Mouse (Mus musculus): ENCODE data around the gene Arrdc1. TPM values are rescaled to one million over a fixed set of nuclear protein-coding genes. Genes with fewer than 3 reads are reported as not detected.
"Not testable (repeated sequence)": the region's sequence is repeated elsewhere in the genome, so short reads cannot be mapped to it uniquely, and the experiment has no call there.

The Arrdc1 gene
- polyA plus RNA-seq, 1 experiment from 2014 or later, result 90.2 TPM

- Histone ChIP-seq H3K4me3 (replicated peaks) (peak within 1 kb of the TSS; percentile 87), H3K4me1 (0 out of 2 replicates have a peak, but pooled peaks cover 10% of the 10 kb centered on the region), H3K27me3 (replicated peaks) (no peaks in the 10 kb centered on the region), H3K9ac (peak within 1 kb of the TSS; percentile 88), H3K4me2 (peak within 1 kb of the TSS; percentile 82), H3K9me3 (no peaks in the 10 kb centered on the region), H3K36me3 (peaks cover 22% of the 10 kb centered on the region), H3K27ac (peak within 1 kb of the TSS; percentile 36; the same call in 1 of the 2 replicates)
- peak; percentile 99 for ATAC-seq (ENCODE audit: insufficient read depth, low FRiP score, low read depth)
- WGBS, result under 1% methylated on average over 101 of the region's 108 CpGs
Observed at GRCm38 (mm10) chr2:24949421-24950188, 14.6 kb upstream of the Arrdc1 start, which contains the start of gene Zmynd19. Gene Zmynd19, plus strand, starts transcription at chr2:24949792.

GRCm38 (mm10) chr2:24944304-24944703 lies 9.3 kb upstream of the Arrdc1 start:
- H3K4me1 ChIP-seq; ATAC-seq (ENCODE audit: insufficient read depth, low FRiP score, low read depth); H3K36me3 ChIP-seq; H3K27me3 ChIP-seq (replicated peaks); H3K4me3 ChIP-seq (replicated peaks); H3K27ac ChIP-seq; H3K4me2 ChIP-seq; H3K9me3 ChIP-seq; H3K9ac ChIP-seq: not testable (repeated sequence)
- 32% methylated on average over 2 of the region's 2 CpGs for WGBS

DNA sequence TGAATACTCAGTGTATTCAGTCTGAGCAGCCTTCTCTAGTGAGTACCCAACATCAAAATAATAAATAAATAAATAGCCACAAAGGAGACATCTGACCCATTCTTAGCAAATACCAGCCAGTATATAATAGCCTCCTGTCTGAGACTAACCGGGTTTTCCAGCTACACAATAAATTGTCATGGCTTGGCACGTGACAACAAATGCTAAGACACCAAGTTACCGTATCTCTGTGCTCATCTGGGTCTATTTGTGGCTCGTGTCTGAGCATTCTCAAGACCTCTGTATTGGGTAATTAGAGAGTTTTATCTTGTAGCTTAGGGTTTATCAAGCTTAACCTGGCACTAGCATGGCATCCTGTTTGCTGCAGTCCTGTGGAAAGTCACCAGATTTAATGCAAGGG lies 7.0 kb upstream of the Arrdc1 start:
- Histone ChIP-seq H3K9ac (no peak overlapping the region), H3K4me3 (replicated peaks) (no peak overlapping the region), H3K4me2 (no peak overlapping the region), H3K36me3 (no peaks in the 10 kb centered on the region), H3K9me3 (no peaks in the 10 kb centered on the region), H3K27me3 (replicated peaks) (no peaks in the 10 kb centered on the region), H3K4me1 (no peaks in the 10 kb centered on the region), H3K27ac (no peak overlapping the region)
- 64% methylated on average over 4 of the region's 4 CpGs for WGBS
- no peak for ATAC-seq (ENCODE audit: insufficient read depth, low FRiP score, low read depth)

DNA sequence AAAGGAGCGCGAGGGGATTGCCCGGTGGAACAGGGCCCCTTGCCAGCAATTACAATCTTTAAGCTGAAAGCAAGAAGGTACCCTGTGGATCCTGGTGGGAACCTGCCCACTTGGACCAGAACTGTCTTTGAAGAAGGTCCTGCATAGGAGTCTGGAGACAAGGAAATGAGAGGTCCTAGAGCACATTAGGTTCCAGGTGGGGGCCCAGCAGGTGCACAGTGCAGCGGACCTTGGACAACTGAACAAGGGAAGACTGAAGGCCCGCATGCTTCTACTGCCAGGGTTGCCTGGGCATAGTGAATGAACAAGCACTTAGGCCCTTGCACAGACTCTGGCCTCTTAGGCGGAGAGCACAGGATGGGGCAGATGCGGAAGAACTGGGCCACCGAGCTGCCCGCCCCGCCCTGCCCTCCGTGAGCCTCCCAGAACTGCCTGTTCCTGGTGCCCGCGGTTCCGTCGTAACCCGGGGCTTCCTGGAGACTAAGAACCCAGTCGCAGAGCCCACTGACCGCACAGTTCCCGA lies 550 bp downstream of the Arrdc1 start:
- no peaks in the 10 kb centered on the region for H3K27me3 ChIP-seq (replicated peaks)
- no peaks in the 10 kb centered on the region for H3K9me3 ChIP-seq
- no peaks in the 10 kb centered on the region for H3K36me3 ChIP-seq
- peak overlapping the region; percentile 87 for H3K27ac ChIP-seq
- H3K4me1 ChIP-seq, result peaks cover 10% of the 10 kb centered on the region; the same call in 1 of the 2 replicates
- H3K4me3 ChIP-seq (replicated peaks), result peak overlapping the region; percentile 57
- H3K4me2 ChIP-seq, result peak overlapping the region; percentile 86
- ATAC-seq (ENCODE audit: insufficient read depth, low FRiP score, low read depth), result peak; percentile 69
- H3K9ac ChIP-seq, result peak overlapping the region; percentile 39
- 4% methylated on average over 19 of the region's 19 CpGs for WGBS

DNA sequence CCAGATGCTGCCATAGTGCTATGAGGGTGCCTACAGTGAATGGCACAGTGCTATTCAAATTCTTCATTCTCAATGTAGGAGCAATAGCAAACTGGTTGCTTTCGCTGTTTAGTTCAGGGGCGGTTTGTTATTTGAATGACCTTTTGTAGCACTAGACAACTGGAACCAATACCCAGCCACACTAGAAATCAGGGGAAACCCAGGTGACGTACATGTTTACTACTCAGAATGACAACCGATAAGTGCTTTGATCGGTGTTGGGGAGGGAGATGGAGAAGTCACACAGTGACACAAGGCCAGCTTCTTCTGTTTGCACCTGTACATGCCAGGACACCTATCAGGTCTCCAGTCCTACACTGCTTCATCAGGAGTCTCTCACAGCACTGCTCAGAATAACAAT lies 5.5 kb downstream of the Arrdc1 start:
- H3K4me3 ChIP-seq (replicated peaks), result no peak overlapping the region
- 0 out of 2 replicates have a peak, but pooled peaks cover 6% of the 10 kb centered on the region for H3K36me3 ChIP-seq
- no peaks in the 10 kb centered on the region for H3K9me3 ChIP-seq
- H3K9ac ChIP-seq, result no peak overlapping the region
- no peak overlapping the region for H3K4me2 ChIP-seq
- no peaks in the 10 kb centered on the region for H3K27me3 ChIP-seq (replicated peaks)
- H3K27ac ChIP-seq, result peak overlapping the region; percentile 86; the same call in 1 of the 2 replicates
- no peak for ATAC-seq (ENCODE audit: insufficient read depth, low FRiP score, low read depth)
- H3K4me1 ChIP-seq, result peaks cover 19% of the 10 kb centered on the region; the same call in 1 of the 2 replicates
- WGBS, result 82% methylated on average over 5 of the region's 5 CpGs

- ATAC-seq (ENCODE audit: insufficient read depth, low FRiP score, low read depth), result peak; percentile 59
- Histone ChIP-seq H3K4me1 (peaks cover 15% of the 10 kb centered on the region; the same call in 1 of the 2 replicates), H3K27me3 (replicated peaks) (no peaks in the 10 kb centered on the region), H3K4me3 (replicated peaks) (no peak overlapping the region), H3K27ac (peak overlapping the region; percentile 86), H3K4me2 (no peak overlapping the region), H3K36me3 (0 out of 2 replicates have a peak, but pooled peaks cover 6% of the 10 kb centered on the region), H3K9ac (no peak overlapping the region), H3K9me3 (no peaks in the 10 kb centered on the region)
- WGBS, result 36% methylated on average over 2 of the region's 2 CpGs
Observed at GRCm38 (mm10) chr2:24929119-24929518, 5.9 kb downstream of the Arrdc1 start.

DNA sequence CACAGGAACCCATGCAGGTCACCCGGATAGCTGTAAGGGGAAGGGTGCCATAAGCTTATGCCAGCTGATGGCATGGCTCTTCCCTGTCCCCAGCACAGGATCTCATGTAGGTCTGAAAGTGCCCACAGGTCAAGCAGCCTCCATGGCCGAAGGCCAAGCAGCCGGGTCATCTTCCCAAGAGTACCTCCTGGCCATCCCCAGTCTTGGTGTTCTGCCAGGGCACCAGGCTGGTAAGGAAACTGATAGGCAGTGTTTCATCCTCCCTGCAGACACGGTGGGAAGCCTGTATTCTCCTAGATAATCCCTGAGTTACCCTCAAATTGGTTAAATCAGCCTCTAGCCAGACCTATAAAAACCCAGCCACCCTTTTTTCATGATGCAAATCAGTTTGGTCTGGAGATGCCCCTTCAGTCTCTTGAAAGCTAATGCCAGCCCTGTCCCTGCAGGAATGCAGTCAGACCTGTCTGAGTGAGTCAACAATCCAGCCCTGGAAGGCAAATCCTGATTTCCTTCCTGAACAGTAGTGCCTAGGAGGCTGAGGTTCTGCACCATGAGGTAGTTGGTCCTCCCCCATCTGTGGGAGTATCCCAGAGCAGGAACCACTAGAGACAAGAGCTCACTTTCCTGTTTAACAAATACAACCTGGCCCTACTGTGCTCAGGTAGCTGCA lies 7.1 kb downstream of the Arrdc1 start:
- Histone ChIP-seq H3K27ac (peak overlapping the region; percentile 86), H3K9ac (no peak overlapping the region), H3K9me3 (no peaks in the 10 kb centered on the region), H3K27me3 (replicated peaks) (no peaks in the 10 kb centered on the region), H3K4me2 (peak overlapping the region; percentile 30; the same call in 1 of the 2 replicates), H3K4me3 (replicated peaks) (no peak overlapping the region), H3K36me3 (0 out of 2 replicates have a peak, but pooled peaks cover 6% of the 10 kb centered on the region), H3K4me1 (peaks cover 9% of the 10 kb centered on the region; the same call in 1 of the 2 replicates)
- peak; percentile 92 for ATAC-seq (ENCODE audit: insufficient read depth, low FRiP score, low read depth)
- WGBS, result 57% methylated on average over 4 of the region's 4 CpGs

DNA sequence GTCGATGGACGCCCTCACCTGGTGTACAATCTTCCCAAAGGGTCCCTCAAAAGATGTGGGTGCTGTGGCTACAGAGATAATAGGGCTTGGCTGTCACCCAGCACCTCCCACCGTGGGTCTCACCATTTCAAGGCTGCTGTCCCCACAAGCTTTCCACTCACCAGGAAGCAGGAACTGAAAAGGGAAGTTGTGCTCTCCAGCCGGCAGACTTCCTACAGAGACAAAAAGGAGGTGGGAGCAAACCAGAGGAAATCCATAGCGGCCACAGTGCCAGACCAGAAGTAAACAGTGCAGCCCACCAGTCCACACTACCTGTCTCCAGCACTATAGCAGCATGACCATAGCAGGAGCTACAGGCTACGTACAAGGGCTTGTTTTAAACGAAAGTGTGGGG lies 8.1 kb downstream of the Arrdc1 start:
- 53% methylated on average over 7 of the region's 7 CpGs for WGBS
- Histone ChIP-seq H3K27ac (peak overlapping the region; percentile 86), H3K4me3 (replicated peaks) (no peak overlapping the region), H3K27me3 (replicated peaks) (no peaks in the 10 kb centered on the region), H3K36me3 (0 out of 2 replicates have a peak, but pooled peaks cover 6% of the 10 kb centered on the region), H3K4me2 (no peak overlapping the region), H3K9ac (no peak overlapping the region), H3K9me3 (no peaks in the 10 kb centered on the region), H3K4me1 (peaks cover 9% of the 10 kb centered on the region; the same call in 1 of the 2 replicates)
- no peak for ATAC-seq (ENCODE audit: insufficient read depth, low FRiP score, low read depth)

DNA sequence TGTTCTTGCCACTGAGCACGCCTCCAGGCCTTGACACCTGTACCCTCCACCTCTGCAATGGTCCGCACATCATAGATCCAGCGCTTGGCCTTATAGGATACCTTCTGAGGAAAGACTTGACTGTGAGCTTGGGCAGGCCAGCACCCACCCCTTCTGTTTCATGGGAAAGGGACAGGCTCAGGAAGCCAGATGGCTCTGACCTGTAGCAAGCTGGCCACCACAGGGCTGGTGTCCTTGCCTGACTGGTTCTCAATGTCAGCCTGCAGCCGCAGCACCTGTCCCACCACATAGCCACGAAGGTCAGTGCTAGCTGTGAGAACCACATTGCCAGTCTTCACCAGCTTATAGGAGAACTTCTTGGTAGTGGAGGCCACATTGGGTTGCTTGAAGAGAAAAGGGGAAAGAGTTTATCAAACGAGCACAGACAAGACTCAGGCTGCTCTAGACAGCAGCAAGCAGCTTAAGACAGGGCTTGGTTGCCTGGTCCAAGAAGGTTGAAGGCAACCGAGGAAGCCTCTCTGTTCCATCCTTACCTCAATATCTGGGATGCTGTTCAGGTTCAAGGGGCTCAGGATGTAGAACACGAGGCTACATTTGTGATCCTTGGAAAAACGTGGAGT lies 8.6 kb downstream of the Arrdc1 start:
- Histone ChIP-seq H3K4me1 (peaks cover 9% of the 10 kb centered on the region; the same call in 1 of the 2 replicates), H3K9ac (no peak overlapping the region), H3K4me2 (no peak overlapping the region), H3K27ac (no peak overlapping the region), H3K27me3 (replicated peaks) (no peaks in the 10 kb centered on the region), H3K36me3 (0 out of 2 replicates have a peak, but pooled peaks cover 6% of the 10 kb centered on the region), H3K9me3 (no peaks in the 10 kb centered on the region), H3K4me3 (replicated peaks) (no peak overlapping the region)
- WGBS, result 76% methylated on average over 9 of the region's 9 CpGs
- no peak for ATAC-seq (ENCODE audit: insufficient read depth, low FRiP score, low read depth)

- H3K27ac ChIP-seq, result no peak overlapping the region
Observed at GRCm38 (mm10) chr2:24925284-24925683, 9.8 kb downstream of the Arrdc1 start.

GRCm38 (mm10) chr2:24923561-24923960 lies 11.5 kb downstream of the Arrdc1 start:
- Histone ChIP-seq H3K4me3 (replicated peaks) (no peak overlapping the region), H3K36me3 (0 out of 2 replicates have a peak, but pooled peaks cover 6% of the 10 kb centered on the region), H3K9ac (no peak overlapping the region), H3K27me3 (replicated peaks) (no peaks in the 10 kb centered on the region), H3K27ac (no peak overlapping the region), H3K9me3 (no peaks in the 10 kb centered on the region), H3K4me2 (no peak overlapping the region), H3K4me1 (peaks cover 9% of the 10 kb centered on the region; the same call in 1 of the 2 replicates)
- no peak for ATAC-seq (ENCODE audit: insufficient read depth, low FRiP score, low read depth)
- WGBS, result 41% methylated on average over 2 of the region's 2 CpGs

More at GRCm38 (mm10) chr2:24925284-24925683, 9.8 kb downstream of the Arrdc1 start:
- H3K9ac ChIP-seq, result no peak overlapping the region
- ATAC-seq (ENCODE audit: insufficient read depth, low FRiP score, low read depth), result no peak
- peaks cover 9% of the 10 kb centered on the region; the same call in 1 of the 2 replicates for H3K4me1 ChIP-seq
- 78% methylated on average over 8 of the region's 8 CpGs for WGBS
- no peaks in the 10 kb centered on the region for H3K9me3 ChIP-seq
- H3K27me3 ChIP-seq (replicated peaks), result no peaks in the 10 kb centered on the region
- no peak overlapping the region for H3K4me2 ChIP-seq
- H3K4me3 ChIP-seq (replicated peaks), result no peak overlapping the region
- 0 out of 2 replicates have a peak, but pooled peaks cover 6% of the 10 kb centered on the region for H3K36me3 ChIP-seq
